Mouse (Mus musculus) spleen, embryonic (tissue): Measurements from ENCODE around the gene Wdr25.

Experiments
- CTCF ChIA-PET: fragments of 350-600 bp; sonication (Branson Sonifier 250); formaldehyde crosslinking; loops from one replicate; lab custom pipeline; 2022; lab: Charles Lee

Gene Wdr25

GRCm38 (mm10) chr12:109057736-109058135, 164.3 kb downstream of the Wdr25 start:
- CTCF ChIA-PET, result no interaction called here

GRCm38 (mm10) chr12:109058660-109059059, 165.2 kb downstream of the Wdr25 start:
- CTCF ChIA-PET, result no interaction called here

GRCm38 (mm10) chr12:109067561-109068135, 174.2 kb downstream of the Wdr25 start:
- CTCF ChIA-PET, result interaction anchor here (0.6 kb wide), 1 partner anchor 167 kb away, joined by 4 read pairs; no protein-coding TSS in a partner anchor

GRCm38 (mm10) chr12:109068167-109068653, 174.8 kb downstream of the Wdr25 start, which contains the start of gene Begain:
Begain (minus strand) TSS chr12:109068217.
- CTCF ChIA-PET, result no interaction called here

- CTCF ChIA-PET, result interaction anchor here (0.5 kb wide), 1 partner anchor 1882 kb away, joined by 6 read pairs; no protein-coding TSS in a partner anchor
These were observed 175.3 kb downstream of the Wdr25 start for GRCm38 (mm10) chr12:109068738-109069137.

- CTCF ChIA-PET, result no interaction called here
These were observed 176.3 kb downstream of the Wdr25 start for GRCm38 (mm10) chr12:109069751-109070150.

- CTCF ChIA-PET, result interaction anchor here (0.6 to 1.2 kb wide), 3 partner anchors 21 to 47 kb away, joined by 4 to 11 read pairs (median 8); no protein-coding TSS in a partner anchor
These were observed 177.8 kb downstream of the Wdr25 start for GRCm38 (mm10) chr12:109071248-109071647.

- CTCF ChIA-PET, result interaction anchor here (0.7 kb wide), 2 partner anchors 172 to 781 kb away, joined by 5 read pairs; no protein-coding TSS in a partner anchor
These were observed 180.7 kb downstream of the Wdr25 start for GRCm38 (mm10) chr12:109074106-109074505.

- CTCF ChIA-PET, result interaction anchor here (0.7 kb wide), 2 partner anchors 172 to 781 kb away, joined by 5 read pairs; no protein-coding TSS in a partner anchor
These were observed 181.4 kb downstream of the Wdr25 start for GRCm38 (mm10) chr12:109074777-109075285.

GRCm38 (mm10) chr12:109077036-109077435, 183.6 kb downstream of the Wdr25 start:
- CTCF ChIA-PET, result no interaction called here
